Mouse (Mus musculus) CH12.LX (cell line): ENCODE measurements around the gene Slc30a3. TPM values are rescaled to one million over a fixed set of nuclear protein-coding genes. Genes with fewer than 3 reads are reported as not detected.
A peak's percentile ranks its signal among the peaks of the same experiment; 100 is the strongest.

Experiments
- DNase-seq: peaks from one replicate; pipeline ENCODE4 v3.0.0-alpha.2; 2013; ENCODE audit errors: extremely low read depth
- H3K27ac ChIP-seq: 2 replicates; pipeline ENCODE4 v1.5.1; 2012; ENCODE audit warnings: low read depth, mild to moderate bottlenecking, control low read depth, moderate library complexity; ENCODE audit not compliant: insufficient read depth
- H3K27me3 ChIP-seq: replicated peaks from 2 replicates; pipeline ENCODE3; 2012; ENCODE audit warnings: inconsistent platforms
- H3K36me3 ChIP-seq, 2 experiments: replicated peaks in 1 of 2; 2 replicates each; pipeline versions ENCODE3 to v1.6.1; 2012; ENCODE audit warnings: inconsistent platforms in 1 of 2, low read length in 1 of 2, mild to moderate bottlenecking in 1 of 2, mixed read lengths in 1 of 2, moderate library complexity in 1 of 2; ENCODE audit not compliant: control insufficient read depth in 1 of 2, insufficient read depth in 1 of 2
- H3K4me1 ChIP-seq, 2 experiments: 2 replicates each; pipeline ENCODE4 v1.6.1; 2012; ENCODE audit warnings: inconsistent platforms in 1 of 2, moderate library complexity in 1 of 2; ENCODE audit not compliant: insufficient read depth in 2 of 2, control insufficient read depth in 1 of 2
- H3K4me2 ChIP-seq: 2 replicates; pipeline ENCODE4 v1.6.1; 2012; ENCODE audit warnings: low read depth, mild to moderate bottlenecking, control low read depth; ENCODE audit not compliant: poor library complexity, insufficient read depth, severe bottlenecking
- H3K4me3 ChIP-seq, 3 experiments: fragments of 150-350 bp in 1 of 3; sonication (generic) in 1 of 3; replicated peaks in 1 of 3; 2 replicates each; pipeline versions ENCODE3 to v1.5.1; 2011 to 2012; ENCODE audit warnings: low read depth in 2 of 3, low read length in 2 of 3, mild to moderate bottlenecking in 2 of 3, moderate library complexity in 2 of 3, control low read depth in 1 of 3, improper control_type of control experiment in 1 of 3, inconsistent platforms in 1 of 3, mixed read lengths in 1 of 3; ENCODE audit not compliant: poor library complexity in 1 of 3
- H3K79me2 ChIP-seq: replicated peaks from 2 replicates; pipeline ENCODE4 v1.6.1; 2012; ENCODE audit warnings: mild to moderate bottlenecking, moderate library complexity; ENCODE audit not compliant: control insufficient read depth, poor library complexity, insufficient read depth, severe bottlenecking; ENCODE audit errors: extremely low read depth
- H3K9ac ChIP-seq: 2 replicates; pipeline ENCODE4 v1.6.1; 2012; ENCODE audit warnings: low read depth, mild to moderate bottlenecking, control low read depth, moderate library complexity; ENCODE audit not compliant: insufficient read depth
- H3K9me3 ChIP-seq: replicated peaks from 2 replicates; pipeline ENCODE3; 2012; ENCODE audit warnings: low read length, inconsistent platforms, mixed read lengths
- BHLHE40 ChIP-seq: IDR thresholded peaks from 2 replicates; pipeline ENCODE4 v1.6.1; 2011; ENCODE audit warnings: mild to moderate bottlenecking, low read depth, low read length, improper control_type of control experiment
- CHD1 ChIP-seq: IDR thresholded peaks from 2 replicates; pipeline ENCODE4 v1.6.1; 2012; ENCODE audit warnings: low read depth, low read length, improper control_type of control experiment, inconsistent platforms
- CTCF ChIP-seq, 2 experiments: IDR thresholded peaks in 1 of 2; conservative IDR thresholded peaks in 1 of 2; 2 replicates each; pipeline ENCODE4 v1.5.1; 2011 to 2012; ENCODE audit warnings: low read depth in 2 of 2, low read length in 2 of 2, improper control_type of control experiment in 1 of 2, inconsistent platforms in 1 of 2, mild to moderate bottlenecking in 1 of 2, moderate library complexity in 1 of 2
- E2F4 ChIP-seq: IDR thresholded peaks from 2 replicates; pipeline ENCODE4 v1.6.1; 2011; ENCODE audit warnings: low read depth, low read length, improper control_type of control experiment; ENCODE audit not compliant: insufficient replicate concordance
- ELF1 ChIP-seq: IDR thresholded peaks from 2 replicates; pipeline ENCODE4 v1.6.1; 2014; ENCODE audit warnings: low read depth, mild to moderate bottlenecking, inconsistent platforms, low read length, improper control_type of control experiment
- EP300 ChIP-seq: IDR thresholded peaks from 2 replicates; pipeline ENCODE4 v1.6.1; 2011; ENCODE audit warnings: low read length, improper control_type of control experiment
- GABPA ChIP-seq: IDR thresholded peaks from 2 replicates; pipeline ENCODE4 v1.6.1; 2012; ENCODE audit warnings: low read depth, low read length, improper control_type of control experiment, inconsistent platforms; ENCODE audit not compliant: insufficient replicate concordance
- IRF4 ChIP-seq: IDR thresholded peaks from 2 replicates; pipeline ENCODE4 v1.6.1; 2014; ENCODE audit warnings: low read depth, mild to moderate bottlenecking, inconsistent platforms, low read length, improper control_type of control experiment
- JUN ChIP-seq: IDR thresholded peaks from 2 replicates; pipeline ENCODE4 v1.6.1; 2011; ENCODE audit warnings: low read depth, mild to moderate bottlenecking, low read length, improper control_type of control experiment, moderate library complexity; ENCODE audit not compliant: insufficient read depth
- JUND ChIP-seq: conservative IDR thresholded peaks from 2 replicates; pipeline ENCODE4 v1.6.1; 2011; ENCODE audit warnings: low read depth, low read length, improper control_type of control experiment
- KAT2A ChIP-seq: IDR thresholded peaks from 2 replicates; pipeline ENCODE4 v1.6.1; 2012; ENCODE audit warnings: low read length, improper control_type of control experiment, inconsistent platforms; ENCODE audit not compliant: insufficient replicate concordance
- MAFK ChIP-seq: IDR thresholded peaks from 2 replicates; pipeline ENCODE4 v1.6.1; 2011; ENCODE audit warnings: low read length, improper control_type of control experiment; ENCODE audit not compliant: insufficient replicate concordance
- MEF2A ChIP-seq: IDR thresholded peaks from 2 replicates; pipeline ENCODE4 v1.6.1; 2014; ENCODE audit warnings: low read depth, mild to moderate bottlenecking, inconsistent platforms, low read length, improper control_type of control experiment, borderline replicate concordance
- MXI1 ChIP-seq: IDR thresholded peaks from 2 replicates; pipeline ENCODE4 v1.6.1; 2011; ENCODE audit warnings: mild to moderate bottlenecking, low read depth, low read length, improper control_type of control experiment
- MYC ChIP-seq: IDR thresholded peaks from 2 replicates; pipeline ENCODE4 v1.6.1; 2011; ENCODE audit warnings: low read depth, mild to moderate bottlenecking, improper control_type of control experiment, low read length
- NRF1 ChIP-seq: IDR thresholded peaks from 2 replicates; pipeline ENCODE4 v1.6.1; 2014; ENCODE audit warnings: low read depth, mild to moderate bottlenecking, inconsistent platforms, low read length, improper control_type of control experiment, moderate library complexity
- PAX5 ChIP-seq: IDR thresholded peaks from 2 replicates; pipeline ENCODE4 v1.6.1; 2012; ENCODE audit warnings: low read length, inconsistent platforms, mixed read lengths
- POLR2A ChIP-seq: IDR thresholded peaks from 2 replicates; pipeline ENCODE4 v1.6.1; 2011; ENCODE audit warnings: low read depth, mild to moderate bottlenecking, improper control_type of control experiment, low read length
- RCOR1 ChIP-seq: conservative IDR thresholded peaks from 2 replicates; pipeline ENCODE4 v1.6.1; 2012; ENCODE audit warnings: low read depth, mild to moderate bottlenecking, inconsistent platforms, low read length, improper control_type of control experiment
- SIN3A ChIP-seq: IDR thresholded peaks from 2 replicates; pipeline ENCODE4 v1.6.1; 2012; ENCODE audit warnings: low read length, improper control_type of control experiment, inconsistent platforms
- SMC3 ChIP-seq: IDR thresholded peaks from 2 replicates; pipeline ENCODE4 v1.6.1; 2011; ENCODE audit warnings: low read depth, low read length, improper control_type of control experiment
- TCF12 ChIP-seq: IDR thresholded peaks from 2 replicates; pipeline ENCODE4 v1.6.1; 2014; ENCODE audit warnings: low read depth, mild to moderate bottlenecking, inconsistent platforms, low read length, improper control_type of control experiment
- USF1 ChIP-seq: IDR thresholded peaks from 2 replicates; pipeline ENCODE4 v1.6.1; 2014; ENCODE audit warnings: low read depth, mild to moderate bottlenecking, inconsistent platforms, low read length, improper control_type of control experiment
- USF2 ChIP-seq: conservative IDR thresholded peaks from 2 replicates; pipeline ENCODE4 v1.6.1; 2011; ENCODE audit warnings: low read depth, low read length, improper control_type of control experiment
- ZMIZ1 ChIP-seq: IDR thresholded peaks from 2 replicates; pipeline ENCODE4 v1.6.1; 2012; ENCODE audit warnings: low read depth, mild to moderate bottlenecking, inconsistent platforms, low read length, improper control_type of control experiment
- ZNF384 ChIP-seq: IDR thresholded peaks from 2 replicates; pipeline ENCODE4 v1.6.1; 2012; ENCODE audit warnings: low read depth, low read length, improper control_type of control experiment, inconsistent platforms
- dilution Hi-C: fragments of 300-500 bp; cut with MboI; formaldehyde crosslinking; loops from 2 replicates; pipeline ENCODE4 v1.14.3; 2020; ENCODE audit warnings: low sequenced_read_pairs; ENCODE audit not compliant: extremely low pct_unique_long_range_greater_than_20kb, extremely low pct_ligation_motif_present
- in situ Hi-C: fragments of 300-500 bp; cut with MboI; formaldehyde crosslinking; loops from 3 replicates; pipeline ENCODE4 v1.14.3; 2019; ENCODE audit warnings: low sequenced_read_pairs, low pct_ligation_motif_present, low pct_unique_long_range_greater_than_20kb, mixed read lengths
- polyA plus RNA-seq: library from polyadenylated mRNA; unstranded; fragments of >175 nt; gene quantifications from 2 replicates; pipeline ENCODE4 v1.2.1, GENCODE M21; 2012; ENCODE audit warnings: low read depth; ENCODE audit not compliant: insufficient read length
- total RNA-seq, 2 experiments: library from RNA; depleted of rRNA; stranded (reverse); fragments of 300-350 nt in 1 of 2; fragments of >200 nt in 1 of 2; gene quantifications; 2 replicates each; pipeline ENCODE4 v1.2.3; 2012 to 2014

Slc30a3 gene
- total and polyA plus RNA-seq, 3 experiments = not detected

- TF ChIP-seq USF1 = peak; percentile 81
- peak; percentile 91 for TF ChIP-seq MXI1
- no peak; the same call in 1 of the 2 replicates for TF ChIP-seq SMC3
- no peak for TF ChIP-seq JUN
- TF ChIP-seq TCF12 = peak; percentile 92
- TF ChIP-seq POLR2A = peak; percentile 96
- peak; percentile 48; the same call in 1 of the 2 replicates for TF ChIP-seq MEF2A
- TF ChIP-seq IRF4 = peak; percentile 48
- no peak; the same call in 1 of the 2 replicates for TF ChIP-seq GABPA
- no peak for TF ChIP-seq RCOR1
- peak; percentile 89 for TF ChIP-seq MYC
- TF ChIP-seq ZNF384 = no peak
- TF ChIP-seq BHLHE40 = peak; percentile 84
- TF ChIP-seq SIN3A = peak; percentile 83
- TF ChIP-seq MAFK = no peak
- TF ChIP-seq ZMIZ1 = peak; percentile 81; the same call in 1 of the 2 replicates
- peak; percentile 60 for TF ChIP-seq NRF1
- no peak for TF ChIP-seq PAX5
These were observed 59.9 kb downstream of the Slc30a3 start, which contains the start of gene Atraid (continued) for GRCm38 (mm10) chr5:31047848-31048762.

GRCm38 (mm10) chr5:31047074-31047473, 61.0 kb downstream of the Slc30a3 start:
- H3K27me3 ChIP-seq = no peaks in the 10 kb centered on the region
- in situ Hi-C loops (no loop called here), dilution Hi-C loops (no loop called here)
- no peaks in the 10 kb centered on the region for H3K9me3 ChIP-seq
- no peak for DNase-seq
- H3K4me2 ChIP-seq = peak overlapping the region; percentile 86
- H3K79me2 ChIP-seq = peaks cover 3% of the 10 kb centered on the region; the same call in 1 of the 2 replicates
- H3K27ac ChIP-seq = no peak overlapping the region
- H3K36me3 ChIP-seq = peaks cover 17 to 35% of the 10 kb centered on the region in 2 experiments
- peak overlapping the region; percentile 68 for H3K9ac ChIP-seq
- H3K4me3 ChIP-seq = peak overlapping the region; percentile 78 to 89 (median 80)
- TF ChIP-seq EP300 (no peak), RCOR1 (no peak), USF2 (no peak), CHD1 (no peak), SIN3A (no peak), POLR2A (no peak), JUND (no peak), MYC (no peak), USF1 (no peak), IRF4 (no peak), MXI1 (no peak), ZMIZ1 (no peak), CTCF (conservative IDR thresholded peaks at IDR 0.05 in 1 of 2, IDR thresholded peaks at IDR 0.05 in 1 of 2; ENCODE audit: low read depth in 2 of 2, low read length in 2 of 2) (no peak), ZNF384 (no peak), KAT2A (no peak), E2F4 (no peak), MEF2A (no peak), PAX5 (no peak), NRF1 (no peak), ELF1 (no peak)
- peaks cover 0 to 22% of the 10 kb centered on the region in 2 experiments; a peak in 2 of 4 replicates for H3K4me1 ChIP-seq
